ENCODE assay signal across 8 mouse cellular contexts in genomic region chr2:157418206-157418605, GRCm38 (mm10). TPM values are rescaled to one million over a fixed set of nuclear protein-coding genes. Genes with fewer than 3 reads are reported as not detected.
DNase-seq lines count a peak whose midpoint lies in the region; ATAC-seq and TF ChIP-seq lines count a peak whose summit lies in the region.

TSS of gene Src (plus strand) at chr2:157418444.

- peaks cover 24% of the 10 kb centered on the region for H3K36me3 ChIP-seq in E14TG2a.4 (ENCODE audit: insufficient read depth, low read length)
- no peaks in the 10 kb centered on the region for H3K36me3 ChIP-seq in forebrain, embryonic 13.5 days (ENCODE audit: poor library complexity, severe bottlenecking)
- H3K36me3 ChIP-seq in stomach, embryonic 16.5 days (ENCODE audit: control insufficient read depth, insufficient read depth, low read length) = no peaks in the 10 kb centered on the region

- H3K4me1 ChIP-seq in E14TG2a.4 (replicated peaks; ENCODE audit: low read depth, low read length) = peaks cover 81% of the 10 kb centered on the region
- H3K4me1 ChIP-seq in forebrain, embryonic 13.5 days = peaks cover 15% of the 10 kb centered on the region
- H3K4me1 ChIP-seq in stomach, embryonic 16.5 days (ENCODE audit: control insufficient read depth, insufficient read depth, low read length) = peaks cover 18% of the 10 kb centered on the region

- no peaks in the 10 kb centered on the region for H3K9me3 ChIP-seq in E14TG2a.4 (ENCODE audit: low read length)
- H3K9me3 ChIP-seq in forebrain, embryonic 13.5 days (replicated peaks) = no peaks in the 10 kb centered on the region
- H3K9me3 ChIP-seq in stomach, embryonic 16.5 days (replicated peaks; ENCODE audit: control insufficient read depth, low read length) = no peaks in the 10 kb centered on the region

- H3K9ac ChIP-seq in forebrain, embryonic 13.5 days = no peak within 1 kb of the TSS
- no peak within 1 kb of the TSS; the same call in 1 of the 2 replicates for H3K9ac ChIP-seq in stomach, embryonic 16.5 days (ENCODE audit: low read length)

- peak; percentile 25 for DNase-seq in embryo, embryonic 11 days
- no peak for DNase-seq in embryo, embryonic 9.5 days (ENCODE audit: extremely low spot score)
- no peak for DNase-seq in left cerebral cortex, postnatal 4 days
- no peak for DNase-seq in thymus, postnatal 36 days

- no peak within 1 kb of the TSS for H3K4me2 ChIP-seq in forebrain, embryonic 13.5 days
- H3K4me2 ChIP-seq in stomach, embryonic 16.5 days (ENCODE audit: low read depth, low read length) = no peak within 1 kb of the TSS

- ATAC-seq in forebrain, embryonic 13.5 days = no peak
- no peak for ATAC-seq in stomach, embryonic 16.5 days (ENCODE audit: insufficient read depth, low FRiP score)
- no peak for ATAC-seq in frontal cortex, adult (ENCODE audit: low TSS enrichment)

- WGBS in forebrain, embryonic 13.5 days = 26% methylated on average over 13 of the region's 13 CpGs
- WGBS in stomach, embryonic 16.5 days = 30% methylated on average over 13 of the region's 13 CpGs

- no peak within 1 kb of the TSS for H3K27ac ChIP-seq in forebrain, embryonic 13.5 days
- H3K27ac ChIP-seq in stomach, embryonic 16.5 days (ENCODE audit: low read length) = no peak within 1 kb of the TSS

- intact Hi-C loops in left cerebral cortex, postnatal 4 days (cut with DNase I) = no loop called here

- TF ChIP-seq CTCF in E14TG2a.4 (conservative IDR thresholded peaks at IDR 0.05; ENCODE audit: low read length) = no peak

- peak within 1 kb of the TSS; percentile 75 for H3K4me3 ChIP-seq in E14TG2a.4 (replicated peaks; ENCODE audit: low read length)
- no peak within 1 kb of the TSS for H3K4me3 ChIP-seq in forebrain, embryonic 13.5 days
- no peak within 1 kb of the TSS for H3K4me3 ChIP-seq in stomach, embryonic 16.5 days (replicated peaks; ENCODE audit: low read length)

- H3K27me3 ChIP-seq in E14TG2a.4 (ENCODE audit: insufficient read depth, low read length) = no peaks in the 10 kb centered on the region
- H3K27me3 ChIP-seq in forebrain, embryonic 13.5 days = no peaks in the 10 kb centered on the region
- H3K27me3 ChIP-seq in stomach, embryonic 16.5 days (ENCODE audit: control insufficient read depth, insufficient read depth, low read length) = no peaks in the 10 kb centered on the region

RNA-seq across cellular contexts. Expression of gene Src, which starts in this region (rescaled TPM):
- polyA plus RNA-seq in forebrain, embryonic 13.5 days (2015; fragmentation: Nextera tagmentation; extraction: Ambion mirVana) = 28.9 and 35.1 TPM in 2 replicates
- total RNA-seq in left cerebral cortex, postnatal 4 days (2021) = 10 to 100 TPM; 92.0 to 94.5 TPM
- 12.1 and 14.7 TPM in 2 replicates for polyA plus RNA-seq in stomach, embryonic 16.5 days (2015; fragmentation: Nextera tagmentation; extraction: Ambion mirVana)
